In genomic region chr11:115274178-115274577, GRCm38 (mm10) we compare ENCODE assay signal across 27 mouse cellular contexts. TPM values are rescaled to one million over a fixed set of nuclear protein-coding genes. Genes with fewer than 3 reads are reported as not detected.
"Had no signal": no experiment of that assay in that cellular context is flagged by ENCODE, and none has a peak within 500 bp of the region (broad histone marks: within the 10 kb centered on the region; RNA-seq: fewer than 3 reads in every experiment).

No protein-coding gene starts in this region.

- H3K27ac ChIP-seq: liver, embryonic 15.5 days; lung, embryonic 15.5 days; neural tube, embryonic 13.5 days; stomach, embryonic 15.5 days had no signal

- H3K36me3 ChIP-seq: lung, embryonic 15.5 days; stomach, embryonic 15.5 days had no signal

- H3K9me3 ChIP-seq: liver, embryonic 15.5 days; lung, embryonic 15.5 days; neural tube, embryonic 13.5 days; stomach, embryonic 15.5 days had no signal

- H3K4me2 ChIP-seq: lung, embryonic 15.5 days; midbrain, embryonic 11.5 days; neural tube, embryonic 13.5 days; stomach, embryonic 15.5 days had no signal

- H3K4me3 ChIP-seq: liver, embryonic 15.5 days; lung, embryonic 15.5 days; myocyte; neural tube, embryonic 13.5 days; stomach, embryonic 15.5 days had no signal

- DNase-seq: kidney, adult 18-20 months; kidney, adult 9 months; kidney, postnatal 14 days; kidney, postnatal 4 days; left cerebral cortex, postnatal 4 days; lung, adult 18-20 months; lung, postnatal 10 days; lung, postnatal 36 days; midbrain, embryonic 14.5 days; retina, postnatal 1 day; right cerebral cortex, postnatal 25 days; spleen, adult 18-20 months; thymus, postnatal 36 days had no signal

- H3K9ac ChIP-seq: liver, embryonic 15.5 days; lung, embryonic 15.5 days; neural tube, embryonic 13.5 days; stomach, embryonic 15.5 days had no signal

RNA-seq across cellular contexts. Expression of gene Grin2c, which starts 7.1 kb away (rescaled TPM):
- total RNA-seq: liver, adult 2 months; megakaryocyte-erythroid progenitor cell, adult 5-6 weeks had no signal
- polyA plus RNA-seq: kidney, embryonic 16.5 days; myocyte had no signal

RNA-seq across cellular contexts. Expression of gene Fads6, which starts 23.3 kb away (rescaled TPM):
- total RNA-seq: megakaryocyte-erythroid progenitor cell, adult 5-6 weeks had no signal

RNA-seq across cellular contexts. Expression of gene Otop2, which starts 32.8 kb away (rescaled TPM):
- total RNA-seq: layer of hippocampus, postnatal 14 days; left cerebral cortex, postnatal 4 days; liver, adult 2 months; megakaryocyte-erythroid progenitor cell, adult 5-6 weeks; neutrophil, adult 5-6 weeks had no signal
- polyA plus RNA-seq: kidney, embryonic 16.5 days; liver, adult 2 months; liver, embryonic 15.5 days; lung, embryonic 15.5 days; midbrain, embryonic 11.5 days; midbrain, embryonic 14.5 days; neural tube, embryonic 13.5 days; thymus, postnatal 0 days; urinary bladder, adult 2 months had no signal

RNA-seq across cellular contexts. Expression of gene Ush1g, which starts 47.7 kb away (rescaled TPM):
- total RNA-seq: megakaryocyte-erythroid progenitor cell, adult 5-6 weeks; neutrophil, adult 5-6 weeks had no signal
- polyA plus RNA-seq: kidney, embryonic 16.5 days; limb, embryonic 14.5 days; lung, embryonic 15.5 days; thymus, postnatal 0 days; urinary bladder, adult 2 months had no signal
